Mouse (Mus musculus): ENCODE data around the gene Hcfc1r1.

Gene Hcfc1r1

GRCm38 (mm10) chr17:23664556-23665021 lies 8.8 kb upstream of the Hcfc1r1 start:
- no peak for TF ChIP-seq GATA4 (IDR thresholded peaks at IDR 0.05; ENCODE audit: insufficient replicate concordance, low read length)

- TF ChIP-seq GATA4 (IDR thresholded peaks at IDR 0.05; ENCODE audit: insufficient replicate concordance, low read length) = no peak
Measured at GRCm38 (mm10) chr17:23665511-23665910, 7.9 kb upstream of the Hcfc1r1 start.

- TF ChIP-seq GATA4 (IDR thresholded peaks at IDR 0.05; ENCODE audit: insufficient replicate concordance, low read length) = no peak
Measured at GRCm38 (mm10) chr17:23670516-23671074, 2.8 kb upstream of the Hcfc1r1 start.

- no peak for TF ChIP-seq GATA4 (IDR thresholded peaks at IDR 0.05; ENCODE audit: insufficient replicate concordance, low read length)
Measured at GRCm38 (mm10) chr17:23671519-23671918, 1.9 kb upstream of the Hcfc1r1 start.

- no peak for TF ChIP-seq GATA4 (IDR thresholded peaks at IDR 0.05; ENCODE audit: insufficient replicate concordance, low read length)
Measured at GRCm38 (mm10) chr17:23672761-23673160, 635 bp upstream of the Hcfc1r1 start.

GRCm38 (mm10) chr17:23674271-23674952 lies 1.0 kb downstream of the Hcfc1r1 start:
- TF ChIP-seq GATA4 (IDR thresholded peaks at IDR 0.05; ENCODE audit: insufficient replicate concordance, low read length) = no peak

- TF ChIP-seq GATA4 (IDR thresholded peaks at IDR 0.05; ENCODE audit: insufficient replicate concordance, low read length) = no peak
Measured at GRCm38 (mm10) chr17:23675127-23675526, 1.7 kb downstream of the Hcfc1r1 start.

- TF ChIP-seq GATA4 (IDR thresholded peaks at IDR 0.05; ENCODE audit: insufficient replicate concordance, low read length) = no peak
Measured at GRCm38 (mm10) chr17:23675564-23676281, 2.3 kb downstream of the Hcfc1r1 start.

GRCm38 (mm10) chr17:23676473-23677031 lies 3.2 kb downstream of the Hcfc1r1 start:
- no peak for TF ChIP-seq GATA4 (IDR thresholded peaks at IDR 0.05; ENCODE audit: insufficient replicate concordance, low read length)

GRCm38 (mm10) chr17:23677236-23677679 lies 3.9 kb downstream of the Hcfc1r1 start, which contains the start of gene Tnfrsf12a:
Gene Tnfrsf12a (minus strand): TSS chr17:23677468.
- TF ChIP-seq GATA4 (IDR thresholded peaks at IDR 0.05; ENCODE audit: insufficient replicate concordance, low read length) = no peak

GRCm38 (mm10) chr17:23679127-23679835 lies 5.9 kb downstream of the Hcfc1r1 start, which contains the start of gene Cldn6:
Gene Cldn6 (plus strand): TSS chr17:23679249.
- TF ChIP-seq GATA4 (IDR thresholded peaks at IDR 0.05; ENCODE audit: insufficient replicate concordance, low read length) = no peak

- no peak for TF ChIP-seq GATA4 (IDR thresholded peaks at IDR 0.05; ENCODE audit: insufficient replicate concordance, low read length)
Measured at GRCm38 (mm10) chr17:23680336-23680735, 6.9 kb downstream of the Hcfc1r1 start.

- no peak for TF ChIP-seq GATA4 (IDR thresholded peaks at IDR 0.05; ENCODE audit: insufficient replicate concordance, low read length)
Measured at GRCm38 (mm10) chr17:23681086-23681485, 7.7 kb downstream of the Hcfc1r1 start.

- TF ChIP-seq GATA4 (IDR thresholded peaks at IDR 0.05; ENCODE audit: insufficient replicate concordance, low read length) = no peak
Measured at GRCm38 (mm10) chr17:23682092-23682491, 8.7 kb downstream of the Hcfc1r1 start.

- TF ChIP-seq GATA4 (IDR thresholded peaks at IDR 0.05; ENCODE audit: insufficient replicate concordance, low read length) = no peak
Measured at GRCm38 (mm10) chr17:23682530-23682929, 9.1 kb downstream of the Hcfc1r1 start.

Measured in liver, adult (tissue).